In the genomic region with DNA sequence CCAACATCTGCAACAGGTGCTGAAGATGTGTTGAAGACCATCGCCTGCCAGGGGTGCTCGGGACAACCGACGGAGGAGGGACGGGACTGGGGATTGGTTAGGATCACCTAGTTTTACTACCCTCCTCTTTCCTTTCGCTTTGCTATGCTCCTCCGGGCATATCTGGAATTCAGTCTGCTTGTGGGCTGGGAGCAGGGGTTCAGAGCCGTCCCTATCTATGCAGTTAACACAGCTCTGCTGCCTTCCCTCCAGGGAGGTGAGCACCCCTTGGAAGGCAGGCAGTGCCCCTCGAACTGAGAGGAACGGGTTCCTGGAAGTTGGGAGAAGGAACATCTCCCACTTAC, we compare ENCODE assay signal across 8 mouse cellular contexts. TPM values are rescaled to one million over a fixed set of nuclear protein-coding genes. Genes with fewer than 3 reads are reported as not detected.
A peak's percentile ranks its signal among the peaks of the same experiment; 100 is the strongest.
DNase-seq lines count a peak whose midpoint lies in the region; ATAC-seq and TF ChIP-seq lines count a peak whose summit lies in the region.

No protein-coding gene starts in this region.

- H3K27ac ChIP-seq in kidney, embryonic 15.5 days, result no peak overlapping the region
- H3K27ac ChIP-seq in embryonic facial prominence, embryonic 12.5 days, result no peak overlapping the region
- H3K27ac ChIP-seq in hindbrain, postnatal 0 days, result no peak overlapping the region
- H3K27ac ChIP-seq in midbrain, embryonic 14.5 days (replicated peaks; ENCODE audit: low read depth, low read length), result no peak overlapping the region

- no peak for ATAC-seq in kidney, embryonic 15.5 days (replicated peaks; ENCODE audit: low FRiP score)
- ATAC-seq in embryonic facial prominence, embryonic 12.5 days (ENCODE audit: insufficient number of reproducible peaks, insufficient read depth, low FRiP score, low TSS enrichment), result no peak
- ATAC-seq in hindbrain, postnatal 0 days, result no peak
- ATAC-seq in midbrain, embryonic 14.5 days (ENCODE audit: low FRiP score, low TSS enrichment), result no peak
- no peak for ATAC-seq in megakaryocyte progenitor cell, adult 5-6 weeks (replicated peaks; ENCODE audit: poor library complexity)

- TF ChIP-seq CTCF in hindbrain, postnatal 0 days (IDR thresholded peaks at IDR 0.05; ENCODE audit: low read depth), result no peak

- no peaks in the 10 kb centered on the region for H3K9me3 ChIP-seq in kidney, embryonic 15.5 days (replicated peaks)
- no peaks in the 10 kb centered on the region for H3K9me3 ChIP-seq in embryonic facial prominence, embryonic 12.5 days
- no peaks in the 10 kb centered on the region for H3K9me3 ChIP-seq in hindbrain, postnatal 0 days (ENCODE audit: low read length)
- H3K9me3 ChIP-seq in midbrain, embryonic 14.5 days (ENCODE audit: control insufficient read depth, low read length), result no peaks in the 10 kb centered on the region

- H3K4me3 ChIP-seq in kidney, embryonic 15.5 days (replicated peaks), result peak overlapping the region; percentile 33
- peak overlapping the region; percentile 25 for H3K4me3 ChIP-seq in embryonic facial prominence, embryonic 12.5 days
- H3K4me3 ChIP-seq in hindbrain, postnatal 0 days (ENCODE audit: low read length), result peak overlapping the region; percentile 25; the same call in 1 of the 2 replicates
- H3K4me3 ChIP-seq in midbrain, embryonic 14.5 days (replicated peaks; ENCODE audit: low read depth, low read length), result peak overlapping the region; percentile 26; the same call in 1 of the 2 replicates

- H3K4me1 ChIP-seq in kidney, embryonic 15.5 days, result peaks cover 50% of the 10 kb centered on the region
- H3K4me1 ChIP-seq in embryonic facial prominence, embryonic 12.5 days, result peaks cover 30% of the 10 kb centered on the region
- H3K4me1 ChIP-seq in hindbrain, postnatal 0 days (ENCODE audit: insufficient read depth, low read length), result peaks cover 12% of the 10 kb centered on the region
- peaks cover 9% of the 10 kb centered on the region for H3K4me1 ChIP-seq in midbrain, embryonic 14.5 days (ENCODE audit: control insufficient read depth, insufficient read depth, low read length)

- 0 out of 2 replicates have a peak overlapping the region, but pooled peaks have one; percentile 21 for H3K9ac ChIP-seq in kidney, embryonic 15.5 days
- no peak overlapping the region for H3K9ac ChIP-seq in embryonic facial prominence, embryonic 12.5 days
- no peak overlapping the region for H3K9ac ChIP-seq in hindbrain, postnatal 0 days (replicated peaks; ENCODE audit: low read length)
- H3K9ac ChIP-seq in midbrain, embryonic 14.5 days (replicated peaks; ENCODE audit: low read length), result no peak overlapping the region

- 2% methylated on average over 10 of the region's 10 CpGs for WGBS in kidney, embryonic 15.5 days
- 3% methylated on average over 10 of the region's 10 CpGs for WGBS in embryonic facial prominence, embryonic 12.5 days
- WGBS in hindbrain, postnatal 0 days, result 9% methylated on average over 10 of the region's 10 CpGs
- 7% methylated on average over 10 of the region's 10 CpGs for WGBS in midbrain, embryonic 14.5 days

- H3K27me3 ChIP-seq in kidney, embryonic 15.5 days, result peaks cover 98% of the 10 kb centered on the region
- peaks cover 98% of the 10 kb centered on the region for H3K27me3 ChIP-seq in embryonic facial prominence, embryonic 12.5 days
- H3K27me3 ChIP-seq in hindbrain, postnatal 0 days (ENCODE audit: insufficient read depth, low read length), result peaks cover 67% of the 10 kb centered on the region
- H3K27me3 ChIP-seq in midbrain, embryonic 14.5 days (ENCODE audit: control insufficient read depth, insufficient read depth, low read length), result peaks cover 96% of the 10 kb centered on the region

- DNase-seq in kidney, postnatal 36 days, result no peak
- no peak for DNase-seq in hindbrain, postnatal 0 days (ENCODE audit: low spot score)
- DNase-seq in midbrain, embryonic 14.5 days, result no peak
- DNase-seq in natural killer cell, adult 2 months (ENCODE audit: low spot score in 2 of 2), result no peak
- no peak for DNase-seq in urinary bladder, adult 18-20 months (ENCODE audit: low spot score in 2 of 2)

- peak overlapping the region; percentile 54 for H3K4me2 ChIP-seq in kidney, embryonic 15.5 days
- H3K4me2 ChIP-seq in embryonic facial prominence, embryonic 12.5 days (replicated peaks), result peak overlapping the region; percentile 48
- peak overlapping the region; percentile 42 for H3K4me2 ChIP-seq in hindbrain, postnatal 0 days (ENCODE audit: low read depth, low read length)
- peak overlapping the region; percentile 41; the same call in 1 of the 2 replicates for H3K4me2 ChIP-seq in midbrain, embryonic 14.5 days (ENCODE audit: low read length)

- no peaks in the 10 kb centered on the region for H3K36me3 ChIP-seq in kidney, embryonic 15.5 days
- H3K36me3 ChIP-seq in embryonic facial prominence, embryonic 12.5 days, result no peaks in the 10 kb centered on the region
- H3K36me3 ChIP-seq in hindbrain, postnatal 0 days (ENCODE audit: insufficient read depth, low read length), result no peaks in the 10 kb centered on the region
- H3K36me3 ChIP-seq in midbrain, embryonic 14.5 days (ENCODE audit: control insufficient read depth, insufficient read depth, low read length), result no peaks in the 10 kb centered on the region

RNA-seq across cellular contexts. Expression of gene Gngt2, which starts 5.8 kb away (rescaled TPM):
- 22.8 and 23.7 TPM in 2 replicates for polyA plus RNA-seq in kidney, embryonic 15.5 days (2015; fragmentation: Nextera tagmentation; extraction: Ambion mirVana)
- 8.9 and 13.1 TPM in 2 replicates for polyA plus RNA-seq in embryonic facial prominence, embryonic 12.5 days (2016; fragmentation: Nextera tagmentation; extraction: Ambion mirVana)
- 0.63 TPM in 1 of 2 replicates, not detected in the other for total RNA-seq in hindbrain, postnatal 0 days (2014; rRNA removed)
- 2.9 and 3.9 TPM in 2 replicates for polyA plus RNA-seq in hindbrain, postnatal 0 days (2015; fragmentation: Nextera tagmentation; extraction: Ambion mirVana)
- polyA plus RNA-seq in midbrain, embryonic 14.5 days (2014; fragmentation: Nextera tagmentation; extraction: Ambion mirVana), result 1.8 TPM in 2 replicates
- 4.3 and 9.3 TPM in 2 replicates for total RNA-seq in megakaryocyte progenitor cell, adult 5-6 weeks (2015)
- total RNA-seq in megakaryocyte progenitor cell, adult 5-6 weeks (2017), result 4.0 TPM in 2 replicates

RNA-seq across cellular contexts. Expression of gene Phospho1, which starts 6.9 kb away (rescaled TPM):
- 2.0 TPM in 1 of 2 replicates, not detected in the other for polyA plus RNA-seq in kidney, embryonic 15.5 days (2015; fragmentation: Nextera tagmentation; extraction: Ambion mirVana)
- not detected in 2 replicates for polyA plus RNA-seq in embryonic facial prominence, embryonic 12.5 days (2016; fragmentation: Nextera tagmentation; extraction: Ambion mirVana)
- total RNA-seq in hindbrain, postnatal 0 days (2014; rRNA removed), result 5.2 and 6.3 TPM in 2 replicates
- 0.59 TPM in 1 of 2 replicates, not detected in the other for polyA plus RNA-seq in hindbrain, postnatal 0 days (2015; fragmentation: Nextera tagmentation; extraction: Ambion mirVana)
- polyA plus RNA-seq in midbrain, embryonic 14.5 days (2014; fragmentation: Nextera tagmentation; extraction: Ambion mirVana), result 0.33 TPM in 1 of 2 replicates, not detected in the other
- 0.47 and 1.3 TPM in 2 replicates for total RNA-seq in megakaryocyte progenitor cell, adult 5-6 weeks (2015)
- total RNA-seq in megakaryocyte progenitor cell, adult 5-6 weeks (2017), result 0.62 TPM in 1 of 2 replicates, not detected in the other

RNA-seq across cellular contexts. Expression of gene Abi3, which starts 11.0 kb away (rescaled TPM):
- 10.1 and 11.4 TPM in 2 replicates for polyA plus RNA-seq in kidney, embryonic 15.5 days (2015; fragmentation: Nextera tagmentation; extraction: Ambion mirVana)
- 4.3 and 5.0 TPM in 2 replicates for polyA plus RNA-seq in embryonic facial prominence, embryonic 12.5 days (2016; fragmentation: Nextera tagmentation; extraction: Ambion mirVana)
- total RNA-seq in hindbrain, postnatal 0 days (2014; rRNA removed), result 1.9 and 3.2 TPM in 2 replicates
- 1.6 and 3.1 TPM in 2 replicates for polyA plus RNA-seq in hindbrain, postnatal 0 days (2015; fragmentation: Nextera tagmentation; extraction: Ambion mirVana)
- 0.26 and 0.64 TPM in 2 replicates for polyA plus RNA-seq in midbrain, embryonic 14.5 days (2014; fragmentation: Nextera tagmentation; extraction: Ambion mirVana)
- 1.5 and 5.0 TPM in 2 replicates for total RNA-seq in megakaryocyte progenitor cell, adult 5-6 weeks (2015)
- total RNA-seq in megakaryocyte progenitor cell, adult 5-6 weeks (2017), result 1.8 and 3.0 TPM in 2 replicates
